In genomic region chr9:119479297-119479696, GRCm38 (mm10) we compare ENCODE assay signal across 11 mouse cellular contexts. TPM values are rescaled to one million over a fixed set of nuclear protein-coding genes. Genes with fewer than 3 reads are reported as not detected.
DNase-seq lines count a peak whose midpoint lies in the region; ATAC-seq and TF ChIP-seq lines count a peak whose summit lies in the region.
"Had no signal": no experiment of that assay in that cellular context is flagged by ENCODE, and none has a peak within 500 bp of the region (broad histone marks: within the 10 kb centered on the region; RNA-seq: fewer than 3 reads in every experiment).

No protein-coding gene starts in this region.

- 37% methylated on average over 8 of the region's 8 CpGs for WGBS in lung, embryonic 15.5 days
- WGBS in heart, embryonic 16.5 days = 27% methylated on average over 8 of the region's 8 CpGs
- 64% methylated on average over 8 of the region's 8 CpGs for WGBS in stomach, postnatal 0 days
- 59% methylated on average over 8 of the region's 8 CpGs for WGBS in liver, embryonic 12.5 days (ENCODE audit: insufficient replicate concordance)

- no peak overlapping the region for H3K4me2 ChIP-seq in lung, embryonic 15.5 days
- no peak overlapping the region for H3K4me2 ChIP-seq in heart, embryonic 16.5 days (ENCODE audit: low read depth, low read length)
- no peak overlapping the region for H3K4me2 ChIP-seq in stomach, postnatal 0 days (replicated peaks; ENCODE audit: low read depth)
- H3K4me2 ChIP-seq in liver, embryonic 12.5 days = no peak overlapping the region
- H3K4me2 ChIP-seq: neural tube, embryonic 13.5 days had no signal

- no peaks in the 10 kb centered on the region for H3K9me3 ChIP-seq in lung, embryonic 15.5 days
- H3K9me3 ChIP-seq in heart, embryonic 16.5 days (replicated peaks; ENCODE audit: control insufficient read depth, low read length) = no peaks in the 10 kb centered on the region
- H3K9me3 ChIP-seq in stomach, postnatal 0 days (ENCODE audit: control insufficient read depth, low read length) = no peaks in the 10 kb centered on the region
- H3K9me3 ChIP-seq in liver, embryonic 12.5 days (replicated peaks) = no peaks in the 10 kb centered on the region
- H3K9me3 ChIP-seq: neural tube, embryonic 13.5 days had no signal

- TF ChIP-seq EP300 in stomach, postnatal 0 days (optimal IDR thresholded peaks at IDR 0.05) = no peak

- DNase-seq in lung, adult 18-20 months = no peak
- DNase-seq in adrenal gland, adult 2 months = peak; percentile 80
- DNase-seq in gastrocnemius, postnatal 10 days = peak; percentile 54
- DNase-seq in right cerebral cortex, postnatal 4 days = no peak
- DNase-seq in stomach, postnatal 0 days (ENCODE audit: low spot score) = no peak
- DNase-seq: cerebellum, adult 2 months; thymus, postnatal 4 days had no signal

- no peak overlapping the region for H3K9ac ChIP-seq in lung, embryonic 15.5 days
- no peak overlapping the region for H3K9ac ChIP-seq in heart, embryonic 16.5 days (ENCODE audit: low read length)
- no peak overlapping the region for H3K9ac ChIP-seq in stomach, postnatal 0 days (ENCODE audit: low read length)
- no peak overlapping the region for H3K9ac ChIP-seq in liver, embryonic 12.5 days
- H3K9ac ChIP-seq: neural tube, embryonic 13.5 days had no signal

- H3K27me3 ChIP-seq in lung, embryonic 15.5 days = no peaks in the 10 kb centered on the region
- no peaks in the 10 kb centered on the region; the same call in 1 of the 2 replicates for H3K27me3 ChIP-seq in heart, embryonic 16.5 days (ENCODE audit: control insufficient read depth, insufficient read depth, low read length)
- H3K27me3 ChIP-seq in stomach, postnatal 0 days (ENCODE audit: control insufficient read depth, insufficient read depth, low read length) = no peaks in the 10 kb centered on the region
- peaks cover 5% of the 10 kb centered on the region; the same call in 1 of the 2 replicates for H3K27me3 ChIP-seq in liver, embryonic 12.5 days (replicated peaks)
- H3K27me3 ChIP-seq: neural tube, embryonic 13.5 days had no signal

- H3K36me3 ChIP-seq in lung, embryonic 15.5 days = no peaks in the 10 kb centered on the region
- H3K36me3 ChIP-seq in heart, embryonic 16.5 days (ENCODE audit: control insufficient read depth, insufficient read depth) = no peaks in the 10 kb centered on the region
- no peaks in the 10 kb centered on the region for H3K36me3 ChIP-seq in stomach, postnatal 0 days (ENCODE audit: control insufficient read depth, insufficient read depth, low read length)
- H3K36me3 ChIP-seq in liver, embryonic 12.5 days = no peaks in the 10 kb centered on the region
- H3K36me3 ChIP-seq: neural tube, embryonic 13.5 days had no signal

- no peak overlapping the region for H3K27ac ChIP-seq in lung, embryonic 15.5 days
- H3K27ac ChIP-seq in heart, embryonic 16.5 days (ENCODE audit: low read length) = peak overlapping the region; percentile 68
- H3K27ac ChIP-seq in stomach, postnatal 0 days (replicated peaks) = no peak overlapping the region
- no peak overlapping the region for H3K27ac ChIP-seq in liver, embryonic 12.5 days
- H3K27ac ChIP-seq: neural tube, embryonic 13.5 days had no signal

- no peak for TF ChIP-seq CTCF in stomach, postnatal 0 days (IDR thresholded peaks at IDR 0.05; ENCODE audit: low read depth)

- peaks cover 21% of the 10 kb centered on the region for H3K4me1 ChIP-seq in lung, embryonic 15.5 days
- peaks cover 28% of the 10 kb centered on the region for H3K4me1 ChIP-seq in heart, embryonic 16.5 days (ENCODE audit: control insufficient read depth, insufficient read depth, low read length)
- H3K4me1 ChIP-seq in stomach, postnatal 0 days (replicated peaks; ENCODE audit: control insufficient read depth, insufficient read depth) = no peaks in the 10 kb centered on the region
- peaks cover 13% of the 10 kb centered on the region; the same call in 1 of the 2 replicates for H3K4me1 ChIP-seq in liver, embryonic 12.5 days

- ATAC-seq in lung, embryonic 15.5 days (ENCODE audit: borderline replicate concordance, extremely low read depth, low FRiP score, low TSS enrichment) = peak; percentile 27; the same call in 1 of the 2 replicates
- peak; percentile 76 for ATAC-seq in heart, embryonic 16.5 days (replicated peaks; ENCODE audit: extremely low read depth, insufficient read depth, low FRiP score)
- ATAC-seq in stomach, postnatal 0 days (ENCODE audit: low FRiP score, low TSS enrichment) = no peak
- no peak for ATAC-seq in liver, embryonic 12.5 days

- H3K4me3 ChIP-seq in lung, embryonic 15.5 days = no peak overlapping the region
- no peak overlapping the region for H3K4me3 ChIP-seq in heart, embryonic 16.5 days (ENCODE audit: low read length)
- no peak overlapping the region for H3K4me3 ChIP-seq in stomach, postnatal 0 days (ENCODE audit: low read depth, low read length)
- H3K4me3 ChIP-seq in liver, embryonic 12.5 days = no peak overlapping the region
- H3K4me3 ChIP-seq: neural tube, embryonic 13.5 days had no signal

RNA-seq across cellular contexts. Expression of gene Exog, which starts 34.6 kb away (rescaled TPM):
- polyA plus RNA-seq in lung, embryonic 15.5 days (2015; fragmentation: Nextera tagmentation; extraction: Ambion mirVana) = 27.3 and 29.2 TPM in 2 replicates
- 1 to 10 TPM; 3.7 to 4.4 TPM for total RNA-seq in adrenal gland, adult 2 months (2021)
- polyA plus RNA-seq in adrenal gland, adult 2 months (2012; rRNA removed) = 1.5 and 1.6 TPM in 2 replicates
- total RNA-seq in gastrocnemius, postnatal 10 days (2021) = 1 to 10 TPM; 2.4 to 3.1 TPM
- polyA plus RNA-seq in heart, embryonic 16.5 days (2015; fragmentation: Nextera tagmentation; extraction: Ambion mirVana) = 10.7 and 11.1 TPM in 2 replicates
- 8.5 TPM in 2 replicates for polyA plus RNA-seq in stomach, postnatal 0 days (2015; fragmentation: Nextera tagmentation; extraction: Ambion mirVana)
- 11.4 and 11.7 TPM in 2 replicates for polyA plus RNA-seq in liver, embryonic 12.5 days (2016; fragmentation: Nextera tagmentation; extraction: Ambion mirVana)

Comparison
In these comparisons a context has a peak if more than half of its experiments do, and no peak if none do; other contexts are left out.
1. ATAC-seq: peak in lung, embryonic 15.5 days (single experiment) and heart, embryonic 16.5 days (single experiment); none in stomach, postnatal 0 days (single experiment) and liver, embryonic 12.5 days (single experiment).
2. DNase-seq: peak in adrenal gland, adult 2 months (single experiment) and gastrocnemius, postnatal 10 days (single experiment); none in lung, adult 18-20 months (0 of 2), right cerebral cortex, postnatal 4 days (single experiment) and stomach, postnatal 0 days (single experiment).